ENCODE assay signal across 9 mouse cellular contexts in genomic region chr14:25017860-25018259, GRCm38 (mm10).
A peak's percentile ranks its signal among the peaks of the same experiment; 100 is the strongest.
DNase-seq lines count a peak whose midpoint lies in the region; ATAC-seq and TF ChIP-seq lines count a peak whose summit lies in the region.
"Had no signal": no experiment of that assay in that cellular context is flagged by ENCODE, and none has a peak within 500 bp of the region (broad histone marks: within the 10 kb centered on the region; RNA-seq: fewer than 3 reads in every experiment).

No protein-coding gene starts in this region.

- H3K4me1 ChIP-seq in lung, embryonic 14.5 days (ENCODE audit: insufficient read depth): peaks cover 15% of the 10 kb centered on the region
- H3K4me1 ChIP-seq in kidney, embryonic 16.5 days (ENCODE audit: insufficient read depth, low read length): peaks cover 23% of the 10 kb centered on the region
- H3K4me1 ChIP-seq: liver, embryonic 15.5 days had no signal

- WGBS in lung, embryonic 14.5 days: 80% methylated on average over 5 of the region's 5 CpGs
- WGBS in kidney, embryonic 16.5 days: 81% methylated on average over 5 of the region's 5 CpGs

- peak; percentile 57 for TF ChIP-seq CTCF in lung, embryonic 14.5 days (IDR thresholded peaks at IDR 0.05; ENCODE audit: low read depth)
- peak; percentile 51; the same call in 1 of the 2 replicates for TF ChIP-seq CTCF in brain, embryonic 14.5 days (IDR thresholded peaks at IDR 0.05; ENCODE audit: borderline replicate concordance, extremely low read depth, insufficient read depth, insufficient read length)

- DNase-seq in frontal cortex, postnatal 36 days (ENCODE audit: low spot score in 2 of 2): no peak
- no peak for DNase-seq in lung, embryonic 14.5 days
- DNase-seq in lung, adult 18-20 months: no peak
- no peak for DNase-seq in brain, embryonic 14.5 days (ENCODE audit: low read depth)
- DNase-seq in testis, postnatal 10 days (ENCODE audit: low spot score): peak; percentile 61
- no peak for DNase-seq in right cerebral cortex, postnatal 10 days (ENCODE audit: low spot score in 2 of 2)

- H3K4me3 ChIP-seq in lung, embryonic 14.5 days (ENCODE audit: low read depth, low read length): no peak overlapping the region
- H3K4me3 ChIP-seq in kidney, embryonic 16.5 days (ENCODE audit: low read length): no peak overlapping the region
- H3K4me3 ChIP-seq: liver, embryonic 15.5 days had no signal

- no peaks in the 10 kb centered on the region for H3K9me3 ChIP-seq in lung, embryonic 14.5 days (ENCODE audit: low read depth, low read length)
- no peaks in the 10 kb centered on the region for H3K9me3 ChIP-seq in kidney, embryonic 16.5 days (ENCODE audit: low read length)
- H3K9me3 ChIP-seq: liver, embryonic 15.5 days had no signal

- H3K4me2 ChIP-seq in lung, embryonic 14.5 days: no peak overlapping the region
- no peak overlapping the region for H3K4me2 ChIP-seq in kidney, embryonic 16.5 days (replicated peaks; ENCODE audit: low read depth, low read length)
- H3K4me2 ChIP-seq: liver, embryonic 15.5 days had no signal

- no peak for TF ChIP-seq POLR2A in brain, embryonic 14.5 days (IDR thresholded peaks at IDR 0.05; ENCODE audit: borderline replicate concordance, extremely low read depth, insufficient read depth, insufficient read length, poor library complexity, severe bottlenecking)

- no peaks in the 10 kb centered on the region for H3K36me3 ChIP-seq in lung, embryonic 14.5 days (ENCODE audit: insufficient read depth)
- H3K36me3 ChIP-seq in kidney, embryonic 16.5 days (ENCODE audit: insufficient read depth, low read length): no peaks in the 10 kb centered on the region
- H3K36me3 ChIP-seq: liver, embryonic 15.5 days had no signal

- H3K27me3 ChIP-seq in lung, embryonic 14.5 days (ENCODE audit: insufficient read depth, low read length): no peaks in the 10 kb centered on the region
- no peaks in the 10 kb centered on the region for H3K27me3 ChIP-seq in kidney, embryonic 16.5 days (ENCODE audit: insufficient read depth, low read length)
- H3K27me3 ChIP-seq: liver, embryonic 15.5 days had no signal

- no peak overlapping the region for H3K27ac ChIP-seq in lung, embryonic 14.5 days (ENCODE audit: low read depth)
- no peak overlapping the region for H3K27ac ChIP-seq in kidney, embryonic 16.5 days (ENCODE audit: low read length)
- H3K27ac ChIP-seq: liver, embryonic 15.5 days had no signal

- no peak overlapping the region for H3K9ac ChIP-seq in lung, embryonic 14.5 days
- H3K9ac ChIP-seq in kidney, embryonic 16.5 days (replicated peaks; ENCODE audit: low read length): no peak overlapping the region
- H3K9ac ChIP-seq: liver, embryonic 15.5 days had no signal

- 0 out of 2 replicates have a peak, but pooled peaks have one; percentile 24 for ATAC-seq in frontal cortex, adult (ENCODE audit: low TSS enrichment)
- no peak for ATAC-seq in lung, embryonic 14.5 days (ENCODE audit: insufficient read depth)
- ATAC-seq in kidney, embryonic 16.5 days (ENCODE audit: low FRiP score, low TSS enrichment): no peak
